Mouse (Mus musculus): ENCODE data around the gene Mroh8. TPM values are rescaled to one million over a fixed set of nuclear protein-coding genes. Genes with fewer than 3 reads are reported as not detected.

Mroh8 gene
- polyA plus RNA-seq, 1 experiment from 2014 or later: 0.55 TPM

GRCm38 (mm10) chr2:157310963-157311637 is 31.8 kb upstream of the Mroh8 start:
- Histone ChIP-seq H3K4me2 (replicated peaks) (no peak overlapping the region), H3K9ac (no peak overlapping the region), H3K9me3 (no peaks in the 10 kb centered on the region), H3K4me3 (replicated peaks) (no peak overlapping the region), H3K27me3 (replicated peaks) (no peaks in the 10 kb centered on the region), H3K36me3 (peaks cover 31% of the 10 kb centered on the region), H3K4me1 (replicated peaks) (peaks cover 1% of the 10 kb centered on the region), H3K27ac (no peak overlapping the region)
- ATAC-seq: no peak
- WGBS: 92% methylated on average over 6 of the region's 6 CpGs

- H3K9ac ChIP-seq: no peak overlapping the region
- peaks cover 6% of the 10 kb centered on the region for H3K4me1 ChIP-seq (replicated peaks)
- no peak overlapping the region for H3K27ac ChIP-seq
- no peak for ATAC-seq
- peaks cover 22% of the 10 kb centered on the region for H3K36me3 ChIP-seq
- WGBS: 92% methylated on average over 8 of the region's 8 CpGs
- H3K27me3 ChIP-seq (replicated peaks): no peaks in the 10 kb centered on the region
- H3K9me3 ChIP-seq: no peaks in the 10 kb centered on the region
- H3K4me3 ChIP-seq (replicated peaks): no peak overlapping the region
- no peak overlapping the region for H3K4me2 ChIP-seq (replicated peaks)
These were observed 30.3 kb upstream of the Mroh8 start for GRCm38 (mm10) chr2:157309611-157310010.

GRCm38 (mm10) chr2:157308273-157308917 is 29.0 kb upstream of the Mroh8 start:
- H3K4me1 ChIP-seq (replicated peaks): peaks cover 6% of the 10 kb centered on the region
- no peaks in the 10 kb centered on the region for H3K9me3 ChIP-seq
- no peak overlapping the region for H3K4me2 ChIP-seq (replicated peaks)
- ATAC-seq: peak; percentile 75
- H3K36me3 ChIP-seq: peaks cover 25% of the 10 kb centered on the region
- H3K4me3 ChIP-seq (replicated peaks): no peak overlapping the region
- 49% methylated on average over 2 of the region's 2 CpGs for WGBS
- peak overlapping the region; percentile 69 for H3K27ac ChIP-seq
- no peak overlapping the region for H3K9ac ChIP-seq
- H3K27me3 ChIP-seq (replicated peaks): no peaks in the 10 kb centered on the region

GRCm38 (mm10) chr2:157307715-157308265 is 28.4 kb upstream of the Mroh8 start:
- Histone ChIP-seq H3K4me2 (replicated peaks) (no peak overlapping the region), H3K27me3 (replicated peaks) (no peaks in the 10 kb centered on the region), H3K4me1 (replicated peaks) (peaks cover 6% of the 10 kb centered on the region), H3K36me3 (peaks cover 21% of the 10 kb centered on the region), H3K9ac (no peak overlapping the region), H3K9me3 (no peaks in the 10 kb centered on the region), H3K27ac (peak overlapping the region; percentile 69), H3K4me3 (replicated peaks) (no peak overlapping the region)
- ATAC-seq: no peak
- 61% methylated on average over 4 of the region's 4 CpGs for WGBS

GRCm38 (mm10) chr2:157306091-157307032 is 27.0 kb upstream of the Mroh8 start:
- no peaks in the 10 kb centered on the region for H3K27me3 ChIP-seq (replicated peaks)
- peak; percentile 72 for ATAC-seq
- H3K36me3 ChIP-seq: peaks cover 22% of the 10 kb centered on the region
- peak overlapping the region; percentile 64 for H3K27ac ChIP-seq
- H3K9ac ChIP-seq: no peak overlapping the region
- H3K4me1 ChIP-seq (replicated peaks): peaks cover 6% of the 10 kb centered on the region
- no peak overlapping the region for H3K4me2 ChIP-seq (replicated peaks)
- no peaks in the 10 kb centered on the region for H3K9me3 ChIP-seq
- H3K4me3 ChIP-seq (replicated peaks): no peak overlapping the region
- 35% methylated on average over 7 of the region's 7 CpGs for WGBS

GRCm38 (mm10) chr2:157303096-157303495 is 23.7 kb upstream of the Mroh8 start:
- Histone ChIP-seq H3K36me3 (peaks cover 43% of the 10 kb centered on the region), H3K27me3 (replicated peaks) (no peaks in the 10 kb centered on the region), H3K4me1 (replicated peaks) (peaks cover 6% of the 10 kb centered on the region), H3K9ac (no peak overlapping the region), H3K27ac (no peak overlapping the region), H3K4me2 (replicated peaks) (no peak overlapping the region), H3K4me3 (replicated peaks) (no peak overlapping the region), H3K9me3 (no peaks in the 10 kb centered on the region)
- ATAC-seq: no peak
- WGBS: 80% methylated on average over 9 of the region's 9 CpGs

- no peaks in the 10 kb centered on the region for H3K9me3 ChIP-seq
- H3K4me1 ChIP-seq (replicated peaks): no peaks in the 10 kb centered on the region
- no peak overlapping the region for H3K4me3 ChIP-seq (replicated peaks)
- H3K27ac ChIP-seq: no peak overlapping the region
- H3K9ac ChIP-seq: no peak overlapping the region
- no peak overlapping the region for H3K4me2 ChIP-seq (replicated peaks)
- peaks cover 58% of the 10 kb centered on the region for H3K36me3 ChIP-seq
- no peak for ATAC-seq
- no peaks in the 10 kb centered on the region for H3K27me3 ChIP-seq (replicated peaks)
- WGBS: 91% methylated on average over 6 of the region's 6 CpGs
These were observed 20.7 kb upstream of the Mroh8 start for GRCm38 (mm10) chr2:157300051-157300450.

GRCm38 (mm10) chr2:157296105-157296689 is 16.8 kb upstream of the Mroh8 start:
- 74% methylated on average over 7 of the region's 7 CpGs for WGBS
- H3K27me3 ChIP-seq (replicated peaks): no peaks in the 10 kb centered on the region
- no peaks in the 10 kb centered on the region for H3K4me1 ChIP-seq (replicated peaks)
- H3K9me3 ChIP-seq: no peaks in the 10 kb centered on the region
- ATAC-seq: no peak
- H3K4me2 ChIP-seq (replicated peaks): no peak overlapping the region
- no peak overlapping the region for H3K27ac ChIP-seq
- no peak overlapping the region for H3K9ac ChIP-seq
- peaks cover 67% of the 10 kb centered on the region for H3K36me3 ChIP-seq
- no peak overlapping the region for H3K4me3 ChIP-seq (replicated peaks)

- Histone ChIP-seq H3K27ac (no peak overlapping the region), H3K4me3 (replicated peaks) (no peak overlapping the region), H3K36me3 (peaks cover 47% of the 10 kb centered on the region), H3K27me3 (replicated peaks) (no peaks in the 10 kb centered on the region), H3K4me1 (replicated peaks) (0 out of 2 replicates have a peak, but pooled peaks cover 3% of the 10 kb centered on the region), H3K9ac (no peak overlapping the region), H3K9me3 (no peaks in the 10 kb centered on the region), H3K4me2 (replicated peaks) (no peak overlapping the region)
- WGBS: 20% methylated on average over 2 of the region's 2 CpGs
- no peak for ATAC-seq
These were observed 12.7 kb upstream of the Mroh8 start for GRCm38 (mm10) chr2:157292093-157292492.

GRCm38 (mm10) chr2:157288996-157289395 is 9.6 kb upstream of the Mroh8 start:
- no peak for ATAC-seq
- H3K36me3 ChIP-seq: peaks cover 41% of the 10 kb centered on the region

GRCm38 (mm10) chr2:157287542-157287941 is 8.2 kb upstream of the Mroh8 start:
- H3K27me3 ChIP-seq (replicated peaks): no peaks in the 10 kb centered on the region
- H3K4me2 ChIP-seq (replicated peaks): no peak overlapping the region
- ATAC-seq: no peak
- H3K27ac ChIP-seq: no peak overlapping the region
- 0 out of 2 replicates have a peak, but pooled peaks cover 3% of the 10 kb centered on the region for H3K4me1 ChIP-seq (replicated peaks)
- no peak overlapping the region for H3K9ac ChIP-seq
- no peak overlapping the region for H3K4me3 ChIP-seq (replicated peaks)
- WGBS: 21% methylated on average over 3 of the region's 3 CpGs
- peaks cover 39% of the 10 kb centered on the region for H3K36me3 ChIP-seq
- no peaks in the 10 kb centered on the region for H3K9me3 ChIP-seq

More at GRCm38 (mm10) chr2:157288996-157289395, 9.6 kb upstream of the Mroh8 start:
- H3K4me3 ChIP-seq (replicated peaks): no peak overlapping the region
- no peak overlapping the region for H3K9ac ChIP-seq
- no peaks in the 10 kb centered on the region for H3K27me3 ChIP-seq (replicated peaks)
- 91% methylated on average over 5 of the region's 5 CpGs for WGBS
- H3K9me3 ChIP-seq: no peaks in the 10 kb centered on the region
- H3K4me1 ChIP-seq (replicated peaks): 0 out of 2 replicates have a peak, but pooled peaks cover 3% of the 10 kb centered on the region
- no peak overlapping the region for H3K4me2 ChIP-seq (replicated peaks)
- no peak overlapping the region for H3K27ac ChIP-seq
